Mouse (Mus musculus): ENCODE data around the gene Vmn2r58. TPM values are rescaled to one million over a fixed set of nuclear protein-coding genes. Genes with fewer than 3 reads are reported as not detected.

Vmn2r58 gene
- not detected for polyA plus RNA-seq (2014; fragmentation: Illumina TruSeq; extraction: RNeasy Lipid Tissue Mini Kit (QIAGEN cat#74804))

DNA sequence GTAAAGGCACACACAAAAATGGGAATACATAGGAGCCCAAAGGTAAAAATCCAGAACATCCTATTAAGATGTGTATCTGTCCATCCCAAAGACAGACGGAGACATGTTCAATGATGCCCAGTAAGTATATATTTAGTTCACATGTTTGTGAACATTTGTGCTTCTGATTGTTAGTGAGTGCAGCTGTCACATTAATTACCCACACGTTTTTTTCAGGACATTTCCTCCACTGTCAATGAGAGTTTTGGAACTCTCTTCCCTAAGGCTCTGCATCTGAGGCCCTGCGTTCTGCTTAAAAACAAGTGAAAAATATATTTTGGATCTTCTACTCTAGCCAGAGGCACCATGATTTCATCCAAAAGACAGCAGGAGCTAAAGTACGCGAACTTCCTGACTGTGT is at the start of gene Vmn2r58:
Vmn2r58 (minus strand) TSS at position 101 of the 400 bp plus-strand sequence.

Other genes starting within 250 kb of the Vmn2r58 start
- gene Zfp788, start 239.5 kb downstream of the Vmn2r58 start, polyA plus RNA-seq (2014; fragmentation: Illumina TruSeq; extraction: RNeasy Lipid Tissue Mini Kit (QIAGEN cat#74804)): 65.3 TPM
- not detected for gene Vmn2r59, start 186.3 kb upstream of the Vmn2r58 start, polyA plus RNA-seq (2014; fragmentation: Illumina TruSeq; extraction: RNeasy Lipid Tissue Mini Kit (QIAGEN cat#74804))
- gene Vmn2r60, start 235.1 kb upstream of the Vmn2r58 start, polyA plus RNA-seq (2014; fragmentation: Illumina TruSeq; extraction: RNeasy Lipid Tissue Mini Kit (QIAGEN cat#74804)): not detected

Measured in ovary, adult 10 weeks (tissue).